Mouse (Mus musculus): Measurements from ENCODE around the gene Plxna4. TPM values are rescaled to one million over a fixed set of nuclear protein-coding genes. Genes with fewer than 3 reads are reported as not detected.

The Plxna4 gene
- total RNA-seq, 2 experiments from 2014 or later = 6.3 to 10.3 TPM

GRCm38 (mm10) chr6:32342272-32342671 lies 245.7 kb downstream of the Plxna4 start:
- no peak for DNase-seq

- no peak for DNase-seq
Observed at GRCm38 (mm10) chr6:32338416-32338943, 249.5 kb downstream of the Plxna4 start.

GRCm38 (mm10) chr6:32331281-32331680 lies 256.7 kb downstream of the Plxna4 start:
- DNase-seq = no peak

GRCm38 (mm10) chr6:32330034-32330795 lies 257.8 kb downstream of the Plxna4 start:
- no peak for DNase-seq

GRCm38 (mm10) chr6:32328028-32328427 lies 260.0 kb downstream of the Plxna4 start:
- DNase-seq = peak; percentile 80

- DNase-seq = no peak
Observed at GRCm38 (mm10) chr6:32327173-32327572, 260.8 kb downstream of the Plxna4 start.

GRCm38 (mm10) chr6:32326406-32326805 lies 261.6 kb downstream of the Plxna4 start:
- no peak for DNase-seq

GRCm38 (mm10) chr6:32325851-32326250 lies 262.1 kb downstream of the Plxna4 start:
- no peak for DNase-seq

GRCm38 (mm10) chr6:32321187-32321586 lies 266.8 kb downstream of the Plxna4 start:
- no peak for DNase-seq

- peak; percentile 69 for DNase-seq
Observed at GRCm38 (mm10) chr6:32320254-32320653, 267.7 kb downstream of the Plxna4 start.

GRCm38 (mm10) chr6:32317470-32317869 lies 270.5 kb downstream of the Plxna4 start:
- no peak for DNase-seq

- no peak for DNase-seq
Observed at GRCm38 (mm10) chr6:32315011-32315450, 273.0 kb downstream of the Plxna4 start.

GRCm38 (mm10) chr6:32309147-32309546 lies 278.8 kb downstream of the Plxna4 start:
- no peak for DNase-seq

GRCm38 (mm10) chr6:32300611-32301010 lies 287.4 kb downstream of the Plxna4 start:
- DNase-seq = no peak

GRCm38 (mm10) chr6:32281457-32281856 lies 306.5 kb downstream of the Plxna4 start:
- DNase-seq = no peak

GRCm38 (mm10) chr6:32280728-32281127 lies 307.3 kb downstream of the Plxna4 start:
- peak; percentile 16 for DNase-seq

GRCm38 (mm10) chr6:32271463-32271862 lies 316.5 kb downstream of the Plxna4 start:
- DNase-seq = peak; percentile 63

GRCm38 (mm10) chr6:32266085-32266484 lies 321.9 kb downstream of the Plxna4 start:
- peak; percentile 31 for DNase-seq

- no peak for DNase-seq
Observed at GRCm38 (mm10) chr6:32261339-32261738, 326.7 kb downstream of the Plxna4 start.

- DNase-seq = no peak
Observed at GRCm38 (mm10) chr6:32260341-32260740, 327.7 kb downstream of the Plxna4 start.

GRCm38 (mm10) chr6:32255191-32255590 lies 332.8 kb downstream of the Plxna4 start:
- DNase-seq = no peak

- DNase-seq = no peak
Observed at GRCm38 (mm10) chr6:32252168-32252567, 335.8 kb downstream of the Plxna4 start.

GRCm38 (mm10) chr6:32251674-32252073 lies 336.3 kb downstream of the Plxna4 start:
- DNase-seq = no peak

GRCm38 (mm10) chr6:32246036-32246435 lies 342.0 kb downstream of the Plxna4 start:
- no peak for DNase-seq

All from adrenal gland, postnatal 10 days (tissue).